Mouse (Mus musculus) T-helper 2 cell (primary cell): ENCODE data around the gene Med23.

ENCODE experiments used
- in situ Hi-C: fragments of 300-600 bp; cut with MboI, MseI; formaldehyde crosslinking; loops from one replicate; pipeline ENCODE4 v1.15.1; 2025; ENCODE audit warnings: high pct_unique_total_duplicates

Med23 gene

DNA sequence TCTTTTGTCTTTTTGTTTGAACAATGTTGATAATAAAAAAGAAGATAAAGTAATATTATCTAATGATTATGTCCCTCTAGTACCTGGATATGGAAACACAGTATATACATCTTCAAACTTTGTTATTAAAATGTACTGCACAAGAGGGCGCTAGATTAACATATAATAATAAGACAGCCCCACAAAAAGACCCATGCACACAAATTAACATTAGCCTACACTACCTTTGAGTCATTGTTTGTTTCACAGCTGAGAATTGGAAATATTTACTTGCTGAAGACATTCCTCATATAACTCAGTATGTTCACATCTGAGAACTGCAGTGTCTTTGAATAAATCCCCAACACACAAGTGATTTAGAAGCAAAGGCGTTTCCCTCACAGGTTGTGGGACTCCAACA lies 91.3 kb downstream of the Med23 start:
- in situ Hi-C loops: no loop called here

DNA sequence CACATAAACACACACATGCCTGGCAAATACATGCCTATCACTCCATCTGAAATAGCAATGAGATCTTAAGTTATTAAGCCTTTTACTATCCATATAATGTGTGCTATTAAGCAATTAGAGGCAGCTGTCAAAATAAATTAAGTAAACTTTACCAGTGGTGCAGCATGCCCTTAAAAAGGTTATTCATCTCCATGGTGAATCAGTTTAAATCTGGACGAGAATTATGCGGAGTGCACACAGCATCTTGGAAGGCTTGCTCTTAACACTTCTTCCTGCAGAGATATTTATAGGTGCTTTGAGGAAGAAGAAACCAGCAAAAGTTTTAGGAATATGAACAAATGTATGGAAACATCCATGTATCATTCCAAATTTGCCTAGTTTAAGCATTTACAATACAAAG lies 92.1 kb downstream of the Med23 start:
- in situ Hi-C loops: no loop called here
